Mouse (Mus musculus) testis, adult 2 months (tissue): ENCODE data around the gene AL607142.1. TPM values are rescaled to one million over a fixed set of nuclear protein-coding genes. Genes with fewer than 3 reads are reported as not detected.

Experiments
- H3K27ac ChIP-seq: fragments of 200-500 bp; 2 replicates; pipeline ENCODE4 v1.5.1; 2012; ENCODE audit warnings: low read depth, low read length; ENCODE audit not compliant: control insufficient read depth, insufficient read depth
- H3K27me3 ChIP-seq: fragments of 200-500 bp; 2 replicates; pipeline ENCODE4 v1.6.1; 2012; ENCODE audit warnings: mild to moderate bottlenecking, low read length, moderate library complexity; ENCODE audit not compliant: control insufficient read depth, insufficient read depth
- H3K36me3 ChIP-seq: fragments of 200-500 bp; 2 replicates; pipeline ENCODE4 v1.6.1; 2012; ENCODE audit warnings: mild to moderate bottlenecking, low read length; ENCODE audit not compliant: control insufficient read depth, insufficient read depth
- H3K4me1 ChIP-seq: fragments of 200-500 bp; 2 replicates; pipeline ENCODE4 v1.6.1; 2012; ENCODE audit warnings: low read length; ENCODE audit not compliant: control insufficient read depth, insufficient read depth
- H3K4me3 ChIP-seq: fragments of 200-500 bp; 2 replicates; pipeline ENCODE4 v1.5.1; 2012; ENCODE audit warnings: low read depth, mild to moderate bottlenecking, low read length, moderate library complexity, mixed read lengths; ENCODE audit not compliant: control insufficient read depth
- CTCF ChIP-seq: fragments of 200-500 bp; IDR thresholded peaks from 2 replicates; pipeline ENCODE4 v1.5.1; 2012; ENCODE audit warnings: low read depth, mild to moderate bottlenecking, inconsistent platforms, low read length, moderate library complexity; ENCODE audit not compliant: control insufficient read depth, insufficient read depth, insufficient replicate concordance
- POLR2A ChIP-seq: fragments of 200-500 bp; IDR thresholded peaks from 2 replicates; pipeline ENCODE4 v1.6.1; 2012; ENCODE audit warnings: low read depth, mild to moderate bottlenecking, inconsistent platforms, low read length, moderate library complexity; ENCODE audit not compliant: control insufficient read depth
- polyA plus RNA-seq: library from polyadenylated mRNA; depleted of rRNA; stranded (reverse); fragments of >200 nt; gene quantifications from 2 replicates; pipeline ENCODE4 v1.2.3, GENCODE M21; 2012

Gene AL607142.1
- polyA plus RNA-seq, 1 experiment = not detected

DNA sequence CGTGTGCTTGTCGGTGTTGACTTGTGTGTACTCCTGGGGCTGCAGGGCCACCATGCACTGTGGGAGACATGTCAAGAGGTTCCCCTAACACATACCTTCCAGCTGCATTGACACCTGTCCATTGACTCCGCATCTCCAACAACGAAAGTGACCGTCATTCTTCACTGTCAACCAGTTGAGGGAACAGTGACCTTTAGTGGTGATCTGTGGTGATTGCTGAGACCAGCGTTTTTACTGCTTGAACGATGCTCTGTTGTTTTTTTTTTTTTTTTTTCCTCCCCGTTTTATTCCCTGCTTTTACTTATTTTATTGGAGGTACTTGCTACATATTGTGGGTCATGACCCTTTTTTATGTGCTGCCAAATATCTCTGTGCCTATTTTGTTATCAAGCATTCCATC, 7.3 kb upstream of the AL607142.1 start:
- TF ChIP-seq POLR2A = no peak
- no peak for TF ChIP-seq CTCF
- Histone ChIP-seq H3K27me3 (no peaks in the 10 kb centered on the region), H3K27ac (no peak overlapping the region), H3K4me3 (no peak overlapping the region), H3K4me1 (no peaks in the 10 kb centered on the region), H3K36me3 (no peaks in the 10 kb centered on the region)

DNA sequence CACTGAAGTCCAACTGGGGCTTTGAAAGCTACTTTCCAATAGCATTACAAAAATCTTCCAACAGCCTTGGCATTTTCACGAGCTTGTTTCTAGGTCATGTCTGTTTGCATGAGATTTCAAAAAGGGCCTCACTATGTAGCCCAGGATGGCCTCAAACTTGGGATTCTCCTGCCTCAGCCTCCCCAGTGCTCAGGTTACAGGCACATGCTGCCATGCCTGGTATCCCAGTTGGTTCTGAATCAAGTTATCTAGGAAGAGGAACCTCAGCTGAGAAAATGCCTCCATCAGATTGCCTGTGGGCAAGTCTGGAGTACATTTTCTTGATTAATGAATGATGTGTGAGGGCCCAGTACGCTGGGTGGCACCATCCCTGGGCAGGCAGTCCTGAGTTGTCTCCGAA, 6.6 kb upstream of the AL607142.1 start:
- no peaks in the 10 kb centered on the region for H3K27me3 ChIP-seq
- no peak overlapping the region for H3K27ac ChIP-seq
- H3K36me3 ChIP-seq = no peaks in the 10 kb centered on the region
- no peaks in the 10 kb centered on the region for H3K4me1 ChIP-seq
- TF ChIP-seq CTCF = no peak
- no peak for TF ChIP-seq POLR2A
- H3K4me3 ChIP-seq = no peak overlapping the region

DNA sequence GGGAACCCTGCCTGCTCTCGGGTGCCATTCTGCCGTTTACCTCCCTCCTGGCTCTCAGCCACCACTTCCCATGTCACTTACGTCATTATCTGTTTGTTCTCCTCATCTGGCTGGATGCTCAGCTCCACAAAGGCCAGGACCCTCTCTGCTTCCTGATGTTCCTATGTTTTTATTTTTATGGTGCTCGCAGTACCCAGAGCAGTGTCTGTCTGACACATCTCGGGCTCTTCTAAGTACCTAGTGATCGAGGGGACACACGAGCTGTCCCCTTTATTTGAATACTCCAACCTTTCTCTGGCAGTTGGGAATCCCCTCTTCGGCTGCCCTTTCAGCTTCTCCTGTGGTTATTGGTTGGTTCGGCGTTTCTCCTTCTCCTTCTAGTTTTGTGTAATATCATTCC, 6.0 kb upstream of the AL607142.1 start:
- TF ChIP-seq CTCF (no peak), POLR2A (no peak)
- Histone ChIP-seq H3K36me3 (no peaks in the 10 kb centered on the region), H3K4me3 (no peak overlapping the region), H3K27me3 (no peaks in the 10 kb centered on the region), H3K4me1 (no peaks in the 10 kb centered on the region), H3K27ac (no peak overlapping the region)

DNA sequence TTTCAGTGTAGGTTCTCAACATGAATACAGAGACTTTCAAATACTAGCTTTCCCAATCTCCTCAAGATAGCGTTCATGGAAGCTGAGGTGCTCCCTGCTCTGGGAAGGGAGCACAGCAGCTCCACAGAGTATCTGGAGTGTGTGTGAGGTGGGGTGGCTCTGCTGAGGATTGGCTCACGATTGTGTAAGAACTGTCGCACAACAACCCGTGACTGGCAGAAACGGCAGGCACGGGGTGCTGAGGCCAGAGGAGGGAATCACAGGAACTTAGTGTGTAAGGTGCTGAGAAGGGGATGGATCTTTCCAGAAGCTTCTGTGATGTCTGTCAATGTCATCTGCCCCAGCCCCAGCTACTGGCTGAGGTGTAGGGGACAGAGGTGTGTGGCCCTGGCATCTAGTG, 3.1 kb upstream of the AL607142.1 start:
- H3K36me3 ChIP-seq = no peaks in the 10 kb centered on the region
- H3K27ac ChIP-seq = no peak overlapping the region
- no peak for TF ChIP-seq POLR2A
- TF ChIP-seq CTCF = no peak
- H3K4me1 ChIP-seq = no peaks in the 10 kb centered on the region
- H3K27me3 ChIP-seq = no peaks in the 10 kb centered on the region
- no peak overlapping the region for H3K4me3 ChIP-seq

DNA sequence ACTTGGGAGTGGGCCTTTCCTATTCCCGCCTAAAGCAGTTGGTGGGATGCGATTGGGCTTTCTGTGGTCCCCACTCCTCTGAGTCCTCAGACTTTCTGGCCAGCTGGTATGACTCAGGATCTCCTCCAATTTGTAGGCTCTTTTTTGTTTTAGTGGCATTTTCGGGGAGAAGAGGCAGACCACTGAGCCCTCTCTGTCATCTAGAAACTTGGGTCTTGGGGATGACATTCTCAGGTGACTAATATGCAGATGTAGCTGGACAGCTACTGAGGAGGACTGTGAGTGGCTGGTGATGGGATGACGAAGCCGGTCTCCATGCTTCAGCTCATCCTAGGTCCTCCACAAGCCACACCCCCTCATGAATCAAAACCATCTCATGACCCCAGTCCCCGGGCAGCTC, 2.6 kb upstream of the AL607142.1 start:
- no peaks in the 10 kb centered on the region for H3K4me1 ChIP-seq
- no peak for TF ChIP-seq CTCF
- TF ChIP-seq POLR2A = no peak

DNA sequence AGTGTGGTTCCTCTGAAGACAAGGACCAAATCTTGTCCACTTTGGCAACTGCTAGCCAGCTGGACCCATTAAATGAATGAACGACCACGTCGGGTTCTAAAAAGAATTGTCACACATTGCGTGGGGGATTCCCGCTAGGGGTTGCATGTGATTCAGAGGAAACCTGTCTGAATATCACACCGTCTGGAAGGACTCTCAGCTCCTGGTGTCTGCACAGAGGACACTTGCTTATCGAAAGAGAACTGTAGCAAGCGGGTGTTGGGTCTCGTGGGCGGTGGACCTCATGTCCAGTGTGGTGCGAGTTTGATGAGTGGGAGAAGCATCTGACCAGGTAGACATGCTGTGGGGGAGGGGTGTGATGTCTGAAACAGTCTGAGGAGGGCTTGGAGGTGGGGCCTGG, 2.0 kb upstream of the AL607142.1 start:
- no peak overlapping the region for H3K4me3 ChIP-seq
- H3K27me3 ChIP-seq = no peaks in the 10 kb centered on the region
- H3K27ac ChIP-seq = no peak overlapping the region
- no peaks in the 10 kb centered on the region for H3K36me3 ChIP-seq
- H3K4me1 ChIP-seq = no peaks in the 10 kb centered on the region
- no peak for TF ChIP-seq POLR2A
- no peak for TF ChIP-seq CTCF

More for the DNA sequence above, 2.6 kb upstream of the AL607142.1 start:
- Histone ChIP-seq H3K4me3 (no peak overlapping the region), H3K36me3 (no peaks in the 10 kb centered on the region), H3K27me3 (no peaks in the 10 kb centered on the region), H3K27ac (no peak overlapping the region)

DNA sequence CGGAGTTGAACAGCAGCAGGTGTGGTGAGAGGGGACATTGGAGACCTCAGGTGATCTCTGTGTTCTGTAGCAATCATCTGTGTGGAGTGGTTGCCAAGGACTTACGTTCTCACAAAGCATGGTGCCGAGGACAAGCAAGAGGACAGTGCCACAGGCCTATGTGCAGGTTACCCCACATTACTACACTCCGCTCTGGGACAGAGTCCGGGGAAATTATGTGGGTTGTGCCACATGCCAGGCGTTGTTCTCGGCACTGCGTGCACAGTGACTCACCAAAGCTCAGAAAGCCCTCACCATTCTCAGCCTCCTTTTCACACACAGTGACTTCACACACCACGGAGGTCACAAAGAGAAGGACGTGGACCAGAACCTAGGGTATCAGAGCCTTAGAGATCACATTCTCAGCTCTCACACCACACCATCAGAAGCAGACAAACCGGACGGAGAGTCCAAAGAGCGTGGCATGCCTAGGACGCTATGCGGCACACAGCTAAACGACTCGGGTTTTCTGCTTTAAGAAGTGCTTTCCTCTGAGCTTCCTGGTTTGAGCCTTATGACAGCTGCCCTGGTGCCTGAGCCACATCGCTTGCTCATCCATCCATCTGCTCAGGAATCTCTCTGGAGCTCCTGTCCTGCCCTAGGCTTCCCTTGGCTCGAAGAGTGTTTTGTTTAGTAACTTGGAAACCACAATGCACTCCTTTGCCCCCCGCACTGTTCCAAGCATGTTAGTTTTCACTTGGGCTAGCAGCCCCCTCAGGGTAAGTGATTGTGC, 1.3 kb upstream of the AL607142.1 start:
- no peak overlapping the region for H3K27ac ChIP-seq
- H3K4me3 ChIP-seq = no peak overlapping the region
- H3K36me3 ChIP-seq = no peaks in the 10 kb centered on the region
- H3K4me1 ChIP-seq = no peaks in the 10 kb centered on the region
- no peak for TF ChIP-seq CTCF
- no peaks in the 10 kb centered on the region for H3K27me3 ChIP-seq

DNA sequence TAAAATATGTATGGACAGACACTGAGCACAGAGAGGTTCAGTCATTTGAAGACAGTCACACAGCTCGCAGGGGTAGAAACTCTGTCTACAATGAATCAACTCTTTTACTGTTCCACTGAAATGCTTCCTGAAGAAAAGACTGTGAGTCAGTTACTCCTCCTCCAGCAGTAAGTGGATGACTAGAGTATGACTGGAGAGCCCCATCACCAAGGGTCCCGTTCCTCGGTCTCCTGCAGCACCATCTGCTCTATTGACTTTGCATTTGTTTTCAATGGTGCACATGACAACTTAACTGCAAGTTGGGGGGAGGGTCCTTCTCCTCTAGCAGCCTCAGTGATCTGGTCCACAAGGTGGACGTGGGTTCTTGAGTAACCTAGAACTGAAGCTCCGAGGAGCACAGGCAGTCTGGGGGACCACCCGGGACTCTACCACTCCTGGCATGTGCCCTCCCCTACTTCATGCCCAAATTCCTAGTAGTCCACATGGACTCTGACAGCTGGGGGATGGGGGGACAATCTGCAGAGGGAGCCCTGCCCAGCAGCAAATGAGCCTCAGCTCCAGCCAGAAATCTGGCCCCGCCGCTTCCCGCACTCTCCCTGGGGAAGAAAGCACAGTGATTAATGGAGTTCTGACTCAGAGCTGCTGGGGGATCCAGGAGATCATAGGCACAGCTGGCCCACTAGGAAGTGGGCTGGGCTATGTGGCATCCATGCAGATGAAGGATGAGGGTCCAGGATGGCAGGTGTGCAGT, 2.2 kb downstream of the AL607142.1 start:
- Histone ChIP-seq H3K27me3 (no peaks in the 10 kb centered on the region), H3K4me3 (no peak overlapping the region), H3K4me1 (no peaks in the 10 kb centered on the region), H3K36me3 (no peaks in the 10 kb centered on the region), H3K27ac (no peak overlapping the region)
- TF ChIP-seq CTCF (no peak), POLR2A (no peak)
